Mouse (Mus musculus) forebrain, embryonic 12.5 days (tissue): ENCODE measurements around the gene Lgr6. TPM values are rescaled to one million over a fixed set of nuclear protein-coding genes. Genes with fewer than 3 reads are reported as not detected.

ENCODE experiments used
- polyA plus RNA-seq: library from polyadenylated mRNA; unstranded; fragments of >200 nt; fragmentation: Nextera tagmentation; extraction: Ambion mirVana; gene quantifications from 2 replicates; pipeline ENCODE4 v1.2.1, GENCODE M21; 2016

Gene Lgr6
- polyA plus RNA-seq, 1 experiment from 2014 or later, result 0.42 TPM

Other genes with a start within 250 kb of the Lgr6 start
- gene Ppp1r12b, start 149.3 kb downstream of the Lgr6 start, polyA plus RNA-seq, result 12.2 and 13.8 TPM in 2 replicates
- 49.7 and 50.3 TPM in 2 replicates for gene Ube2t, start 142.7 kb downstream of the Lgr6 start, polyA plus RNA-seq
- 0.78 and 1.0 TPM in 2 replicates for gene Ptpn7, start 27.4 kb upstream of the Lgr6 start, polyA plus RNA-seq
- 113 and 119 TPM in 2 replicates for gene Arl8a, start 41.5 kb upstream of the Lgr6 start, polyA plus RNA-seq
- not detected in 2 replicates for gene Gpr37l1, start 62.4 kb upstream of the Lgr6 start, polyA plus RNA-seq
- gene Elf3, start 153.3 kb upstream of the Lgr6 start, polyA plus RNA-seq, result 1.3 TPM in 2 replicates
- 93.0 and 97.7 TPM in 2 replicates for gene Rnpep, start 178.8 kb upstream of the Lgr6 start, polyA plus RNA-seq
- 142 and 159 TPM in 2 replicates for gene Timm17a, start 208.5 kb upstream of the Lgr6 start, polyA plus RNA-seq
- 0.49 and 0.51 TPM in 2 replicates for gene Lmod1, start 219.5 kb upstream of the Lgr6 start, polyA plus RNA-seq